Mouse (Mus musculus) CH12.LX (cell line): ENCODE results near the gene Spryd4.

Experiments
- CHD1 ChIP-seq: IDR thresholded peaks from 2 replicates; pipeline ENCODE4 v1.6.1; 2012; ENCODE audit warnings: low read depth, low read length, improper control_type of control experiment, inconsistent platforms
- CTCF ChIP-seq, 2 experiments: IDR thresholded peaks in 1 of 2; conservative IDR thresholded peaks in 1 of 2; 2 replicates each; pipeline ENCODE4 v1.5.1; 2011 to 2012; ENCODE audit warnings: low read depth in 2 of 2, low read length in 2 of 2, improper control_type of control experiment in 1 of 2, inconsistent platforms in 1 of 2, mild to moderate bottlenecking in 1 of 2, moderate library complexity in 1 of 2
- ETS1 ChIP-seq: conservative IDR thresholded peaks from 2 replicates; pipeline ENCODE4 v1.6.1; 2012; ENCODE audit warnings: low read depth, mild to moderate bottlenecking, inconsistent platforms, low read length, improper control_type of control experiment, moderate library complexity
- GABPA ChIP-seq: IDR thresholded peaks from 2 replicates; pipeline ENCODE4 v1.6.1; 2012; ENCODE audit warnings: low read depth, low read length, improper control_type of control experiment, inconsistent platforms; ENCODE audit not compliant: insufficient replicate concordance
- MAFK ChIP-seq: IDR thresholded peaks from 2 replicates; pipeline ENCODE4 v1.6.1; 2011; ENCODE audit warnings: low read length, improper control_type of control experiment; ENCODE audit not compliant: insufficient replicate concordance
- MAX ChIP-seq: IDR thresholded peaks from 2 replicates; pipeline ENCODE4 v1.6.1; 2011; ENCODE audit warnings: low read length, improper control_type of control experiment
- MXI1 ChIP-seq: IDR thresholded peaks from 2 replicates; pipeline ENCODE4 v1.6.1; 2011; ENCODE audit warnings: mild to moderate bottlenecking, low read depth, low read length, improper control_type of control experiment
- PAX5 ChIP-seq: IDR thresholded peaks from 2 replicates; pipeline ENCODE4 v1.6.1; 2012; ENCODE audit warnings: low read length, inconsistent platforms, mixed read lengths
- POLR2A ChIP-seq: IDR thresholded peaks from 2 replicates; pipeline ENCODE4 v1.6.1; 2011; ENCODE audit warnings: low read depth, mild to moderate bottlenecking, improper control_type of control experiment, low read length
- POLR2AphosphoS2 ChIP-seq: IDR thresholded peaks from 2 replicates; pipeline ENCODE4 v1.6.1; 2011; ENCODE audit warnings: low read depth, low read length, improper control_type of control experiment
- TCF12 ChIP-seq: IDR thresholded peaks from 2 replicates; pipeline ENCODE4 v1.6.1; 2014; ENCODE audit warnings: low read depth, mild to moderate bottlenecking, inconsistent platforms, low read length, improper control_type of control experiment
- USF1 ChIP-seq: IDR thresholded peaks from 2 replicates; pipeline ENCODE4 v1.6.1; 2014; ENCODE audit warnings: low read depth, mild to moderate bottlenecking, inconsistent platforms, low read length, improper control_type of control experiment
- ZC3H11A ChIP-seq: IDR thresholded peaks from 2 replicates; pipeline ENCODE4 v1.6.1; 2012; ENCODE audit warnings: low read depth, mild to moderate bottlenecking, inconsistent platforms, low read length, improper control_type of control experiment
- ZNF384 ChIP-seq: IDR thresholded peaks from 2 replicates; pipeline ENCODE4 v1.6.1; 2012; ENCODE audit warnings: low read depth, low read length, improper control_type of control experiment, inconsistent platforms

DNA sequence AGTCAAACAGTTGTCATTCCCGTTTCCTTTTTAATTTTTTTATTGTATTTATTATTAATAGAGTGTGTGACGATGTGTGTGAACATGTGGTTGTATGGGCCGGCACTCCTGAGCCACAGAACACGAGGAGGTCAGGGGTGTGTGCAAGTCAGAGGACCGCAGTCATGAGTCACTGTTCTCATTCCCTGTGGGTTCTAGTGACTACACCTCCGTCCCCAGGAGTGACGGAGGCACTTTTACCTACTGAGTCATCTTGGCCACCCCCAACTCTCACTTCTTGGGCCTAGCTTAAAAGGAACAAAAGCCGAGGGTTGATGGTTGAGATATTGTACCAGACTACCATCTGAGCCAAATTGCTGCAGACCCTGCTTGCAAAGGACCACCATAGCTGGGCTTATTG is 44.7 kb upstream of the Spryd4 start:
- TF ChIP-seq CHD1, result no peak
- TF ChIP-seq MXI1, result peak; percentile 84; the same call in 1 of the 2 replicates
- no peak for TF ChIP-seq POLR2AphosphoS2
- TF ChIP-seq CTCF (conservative IDR thresholded peaks at IDR 0.05 in 1 of 2, IDR thresholded peaks at IDR 0.05 in 1 of 2; ENCODE audit: low read depth in 2 of 2, low read length in 2 of 2), result no peak
- TF ChIP-seq GABPA, result no peak
- TF ChIP-seq USF1, result no peak
- TF ChIP-seq ETS1, result peak; percentile 94
- TF ChIP-seq MAFK, result peak; percentile 77
- TF ChIP-seq MAX, result peak; percentile 81
- no peak for TF ChIP-seq POLR2A
- TF ChIP-seq ZC3H11A, result no peak
- TF ChIP-seq TCF12, result peak; percentile 56; the same call in 1 of the 2 replicates
- no peak for TF ChIP-seq PAX5
- TF ChIP-seq ZNF384, result no peak
